Mouse (Mus musculus) neural tube, embryonic 12.5 days (tissue): ENCODE measurements at regions not wholly inside any gene's neighbourhood (a gene's known extent, or its start where the extent isn't known, plus 50 kb on each side); places are given as distances from the start of the nearest gene placed in this dataset.

Experiments
- ATAC-seq: fragments of 200-750 bp; cut with Nextera tagmentation; 2 replicates; pipeline ENCODE4 v1.8.0; 2017; ENCODE audit warnings: low read depth, mild to moderate bottlenecking, moderate TSS enrichment, moderate library complexity; ENCODE audit not compliant: low FRiP score
- H3K27ac ChIP-seq: fragments of 300-500 bp; sonication (generic); 2 replicates; pipeline ENCODE4 v1.5.1; 2016
- H3K27me3 ChIP-seq: fragments of 300-500 bp; sonication (generic); replicated peaks from 2 replicates; pipeline ENCODE4 v1.6.1; 2016; ENCODE audit warnings: mild to moderate bottlenecking
- H3K36me3 ChIP-seq: fragments of 300-500 bp; sonication (generic); 2 replicates; pipeline ENCODE4 v1.6.1; 2016; ENCODE audit warnings: mild to moderate bottlenecking
- H3K4me1 ChIP-seq: fragments of 300-500 bp; sonication (generic); 2 replicates; pipeline ENCODE4 v1.6.1; 2016
- H3K4me2 ChIP-seq: fragments of 300-500 bp; sonication (generic); replicated peaks from 2 replicates; pipeline ENCODE4 v1.6.1; 2016; ENCODE audit warnings: mild to moderate bottlenecking
- H3K4me3 ChIP-seq: fragments of 300-500 bp; sonication (generic); 2 replicates; pipeline ENCODE4 v1.5.1; 2016
- H3K9ac ChIP-seq: fragments of 300-500 bp; sonication (generic); 2 replicates; pipeline ENCODE4 v1.6.1; 2016; ENCODE audit warnings: mild to moderate bottlenecking
- H3K9me3 ChIP-seq: fragments of 300-500 bp; sonication (generic); 2 replicates; pipeline ENCODE4 v1.6.1; 2016; ENCODE audit warnings: mild to moderate bottlenecking
- WGBS: fragments of 180-500 bp; shearing (Covaris S2); methylation state at CpG from one replicate; pipeline ENCODE4 v1.1.7; 2016; 5-methylcytosine and 5-hydroxymethylcytosine counted together

DNA sequence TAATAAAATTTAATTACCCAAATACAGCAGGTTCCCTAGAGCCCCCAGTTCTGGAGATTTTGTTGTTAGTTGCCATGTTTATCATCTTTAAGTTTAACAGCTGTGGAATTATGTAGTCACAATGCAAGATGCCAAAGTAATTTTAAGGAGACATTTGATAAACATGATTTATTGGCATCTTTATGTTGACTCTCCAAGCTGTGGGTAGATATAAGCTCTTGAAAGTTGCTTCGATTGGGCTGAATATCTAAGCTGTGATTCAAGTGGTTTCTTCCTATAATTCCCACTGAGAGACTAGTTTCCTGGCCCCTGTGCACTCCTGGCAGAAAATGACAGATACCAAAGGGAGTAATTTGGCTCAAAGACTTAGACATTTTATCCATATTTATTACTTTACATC, 364.7 kb upstream of the Hsf2 start:
- H3K4me1 ChIP-seq = no peaks in the 10 kb centered on the region
- H3K9ac ChIP-seq = no peak overlapping the region
- no peaks in the 10 kb centered on the region for H3K36me3 ChIP-seq
- H3K27ac ChIP-seq = no peak overlapping the region
- no peak for ATAC-seq
- no peak overlapping the region for H3K4me2 ChIP-seq
- H3K9me3 ChIP-seq = no peaks in the 10 kb centered on the region
- no peaks in the 10 kb centered on the region for H3K27me3 ChIP-seq
- no peak overlapping the region for H3K4me3 ChIP-seq
- 85% methylated on average over 1 of the region's 1 CpGs for WGBS

DNA sequence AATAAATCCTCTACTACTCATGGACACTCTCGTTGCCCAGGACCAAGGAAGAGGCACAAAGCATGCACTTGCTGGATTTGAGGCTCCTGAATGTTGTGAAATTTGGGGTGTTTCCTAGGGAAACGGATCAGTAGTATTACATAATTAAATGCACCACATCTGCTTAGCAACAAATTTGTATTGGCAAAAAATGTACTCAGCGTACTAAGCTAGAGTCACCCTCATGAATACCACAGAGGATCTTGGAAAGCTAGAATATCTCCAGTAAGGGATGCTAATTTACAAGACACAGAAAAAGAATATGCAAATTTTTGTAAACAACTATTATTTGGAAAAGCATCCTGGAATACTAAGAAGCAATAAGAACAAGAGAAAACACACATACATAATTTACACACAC, 359.0 kb upstream of the Hsf2 start:
- ATAC-seq = no peak

DNA sequence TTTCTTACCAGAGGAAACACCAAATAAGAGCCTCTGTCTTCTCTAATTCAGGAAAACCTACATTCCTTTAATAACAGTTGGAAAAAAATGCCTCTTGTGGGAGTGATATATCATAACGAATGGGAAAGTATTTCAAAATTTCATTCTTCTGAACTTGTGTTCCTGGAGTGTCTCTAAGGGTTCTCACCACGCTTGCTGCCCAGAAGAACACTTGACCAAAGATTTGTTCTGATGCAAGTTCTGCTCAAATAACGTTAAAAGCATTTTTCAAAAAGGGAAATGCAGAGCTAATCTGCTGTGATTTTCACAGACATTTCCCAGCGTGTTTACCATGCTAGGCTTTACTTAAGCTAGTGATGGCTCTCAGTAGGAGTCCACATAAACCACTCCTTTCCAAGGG, 329.8 kb upstream of the Hsf2 start:
- H3K4me3 ChIP-seq = no peak overlapping the region
- H3K4me1 ChIP-seq = no peaks in the 10 kb centered on the region
- H3K27me3 ChIP-seq = no peaks in the 10 kb centered on the region
- no peak overlapping the region for H3K27ac ChIP-seq
- no peaks in the 10 kb centered on the region for H3K9me3 ChIP-seq
- no peak overlapping the region for H3K4me2 ChIP-seq
- ATAC-seq = no peak
- no peak overlapping the region for H3K9ac ChIP-seq
- no peaks in the 10 kb centered on the region for H3K36me3 ChIP-seq
- WGBS = 70% methylated on average over 4 of the region's 4 CpGs

More for the DNA sequence above, 359.0 kb upstream of the Hsf2 start:
- Histone ChIP-seq H3K9ac (no peak overlapping the region), H3K4me3 (no peak overlapping the region), H3K27me3 (no peaks in the 10 kb centered on the region), H3K36me3 (no peaks in the 10 kb centered on the region), H3K27ac (no peak overlapping the region), H3K4me1 (no peaks in the 10 kb centered on the region), H3K9me3 (no peaks in the 10 kb centered on the region), H3K4me2 (no peak overlapping the region)
- WGBS = 76% methylated on average over 3 of the region's 3 CpGs

DNA sequence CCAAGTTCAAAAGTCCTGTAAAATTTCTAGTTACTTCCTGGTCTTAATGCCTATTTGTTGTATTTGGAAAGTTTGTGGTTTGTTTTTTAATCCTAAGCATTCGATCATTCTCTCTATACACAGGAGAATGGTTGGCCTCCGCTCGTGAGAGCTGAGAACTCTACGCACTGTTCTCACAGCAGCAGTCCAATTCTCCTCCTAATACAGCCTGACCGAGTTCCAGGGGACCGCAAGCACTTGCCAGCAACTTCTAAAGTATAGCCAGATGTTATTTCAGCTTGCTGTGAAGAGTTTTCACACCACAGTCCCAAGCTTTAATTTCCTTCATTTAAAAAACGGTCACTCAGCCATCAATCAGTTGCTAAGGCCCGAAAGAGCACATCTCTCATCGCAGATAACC, 329.3 kb upstream of the Hsf2 start:
- Histone ChIP-seq H3K27me3 (no peaks in the 10 kb centered on the region), H3K4me2 (no peak overlapping the region), H3K27ac (no peak overlapping the region), H3K4me3 (no peak overlapping the region), H3K36me3 (no peaks in the 10 kb centered on the region), H3K9ac (no peak overlapping the region), H3K9me3 (no peaks in the 10 kb centered on the region), H3K4me1 (no peaks in the 10 kb centered on the region)
- 76% methylated on average over 9 of the region's 9 CpGs for WGBS
- ATAC-seq = no peak

DNA sequence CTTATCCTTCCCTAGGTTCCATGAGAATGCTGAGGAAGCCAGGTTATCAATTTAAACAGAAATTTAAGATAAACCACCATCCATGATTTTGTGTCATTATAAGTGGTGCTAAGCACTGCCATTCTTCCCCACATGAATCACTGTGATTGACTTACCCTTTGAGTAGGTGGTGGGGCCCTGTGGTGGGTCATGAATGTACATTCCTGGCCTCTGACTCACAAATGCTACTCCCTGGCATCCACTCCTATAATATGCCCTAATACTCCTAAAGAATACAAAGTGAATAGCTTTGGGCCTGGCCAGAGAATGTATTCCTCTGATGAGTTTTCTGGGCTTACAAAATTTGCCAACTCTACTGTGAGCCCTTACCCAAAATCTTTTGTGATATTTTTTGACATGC, 325.6 kb upstream of the Hsf2 start:
- no peak overlapping the region for H3K4me3 ChIP-seq
- no peaks in the 10 kb centered on the region for H3K36me3 ChIP-seq
- H3K9ac ChIP-seq = no peak overlapping the region
- H3K4me1 ChIP-seq = no peaks in the 10 kb centered on the region
- no peak overlapping the region for H3K27ac ChIP-seq
- H3K4me2 ChIP-seq = no peak overlapping the region
- no peaks in the 10 kb centered on the region for H3K9me3 ChIP-seq
- ATAC-seq = no peak
- H3K27me3 ChIP-seq = no peaks in the 10 kb centered on the region

DNA sequence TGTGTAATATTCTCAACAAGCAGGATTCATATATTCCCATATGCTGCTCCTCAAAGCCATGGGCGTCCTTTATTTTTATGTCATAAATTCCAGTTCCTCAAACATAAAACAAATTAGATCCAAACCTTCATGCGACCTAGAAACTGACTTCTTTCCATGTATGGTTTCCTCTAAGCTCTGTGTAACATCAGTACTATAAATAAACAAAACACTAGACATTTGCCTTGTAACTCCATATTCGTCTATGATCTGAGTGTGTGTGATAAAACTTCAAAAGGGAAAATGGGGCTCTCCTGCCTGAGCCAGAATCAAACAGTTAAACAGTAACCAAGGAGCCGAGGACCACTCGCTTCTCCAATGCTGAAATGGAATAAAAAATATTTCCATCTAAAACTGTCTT, 322.8 kb upstream of the Hsf2 start:
- H3K4me3 ChIP-seq = no peak overlapping the region
- ATAC-seq = no peak
- H3K9me3 ChIP-seq = no peaks in the 10 kb centered on the region
- H3K27me3 ChIP-seq = no peaks in the 10 kb centered on the region
- H3K36me3 ChIP-seq = no peaks in the 10 kb centered on the region
- H3K4me1 ChIP-seq = no peaks in the 10 kb centered on the region
- H3K4me2 ChIP-seq = no peak overlapping the region
- no peak overlapping the region for H3K27ac ChIP-seq
- H3K9ac ChIP-seq = no peak overlapping the region
- 83% methylated on average over 5 of the region's 5 CpGs for WGBS

DNA sequence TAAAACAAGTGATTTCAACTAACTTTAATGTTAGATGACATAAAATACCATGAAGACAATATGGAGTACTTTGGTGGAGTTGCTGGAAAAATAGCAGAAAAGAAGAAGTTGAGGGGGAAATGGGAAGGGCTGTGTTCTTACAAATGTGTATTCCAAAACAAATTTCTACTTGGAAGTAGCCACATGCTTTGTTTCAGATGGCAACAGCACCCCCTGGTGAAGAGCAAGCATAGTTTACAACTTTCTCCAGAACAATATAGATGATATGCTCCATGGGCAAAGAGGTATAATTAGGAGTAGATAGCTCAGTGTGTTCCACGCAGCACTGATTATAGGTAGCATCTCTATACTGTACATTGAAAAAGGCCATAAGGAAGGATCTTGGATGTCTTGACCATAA, 302.6 kb upstream of the Hsf2 start:
- WGBS = 85% methylated on average over 1 of the region's 1 CpGs
- no peak overlapping the region for H3K9ac ChIP-seq
- H3K4me2 ChIP-seq = no peak overlapping the region
- H3K27ac ChIP-seq = no peak overlapping the region
- H3K4me1 ChIP-seq = no peaks in the 10 kb centered on the region
- no peaks in the 10 kb centered on the region for H3K9me3 ChIP-seq
- H3K4me3 ChIP-seq = no peak overlapping the region
- no peaks in the 10 kb centered on the region for H3K36me3 ChIP-seq
- no peaks in the 10 kb centered on the region for H3K27me3 ChIP-seq
- no peak for ATAC-seq

DNA sequence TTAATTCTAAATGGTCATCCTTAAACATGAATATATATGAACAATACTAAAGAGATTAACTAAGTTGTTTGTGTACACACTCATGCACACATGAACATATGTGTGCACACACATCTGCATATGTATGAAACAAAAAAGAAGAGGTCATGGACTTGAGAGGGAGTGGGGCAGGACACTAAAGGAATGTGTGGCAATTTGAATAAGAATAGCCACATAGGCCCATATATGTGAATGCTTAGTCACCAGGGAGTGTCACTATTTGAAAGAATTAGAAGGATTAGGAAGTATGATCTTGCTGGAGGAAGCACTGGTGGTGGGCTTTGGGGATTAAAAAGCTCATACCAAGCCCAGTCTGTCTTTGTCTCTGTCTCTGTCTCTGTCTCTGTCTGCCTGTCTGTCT, 275.5 kb upstream of the Hsf2 start:
- no peak for ATAC-seq
- no peaks in the 10 kb centered on the region for H3K27me3 ChIP-seq
- no peak overlapping the region for H3K27ac ChIP-seq
- H3K9me3 ChIP-seq = no peaks in the 10 kb centered on the region
- H3K9ac ChIP-seq = no peak overlapping the region
- no peak overlapping the region for H3K4me3 ChIP-seq
- no peaks in the 10 kb centered on the region for H3K4me1 ChIP-seq
- no peaks in the 10 kb centered on the region for H3K36me3 ChIP-seq
- H3K4me2 ChIP-seq = no peak overlapping the region

DNA sequence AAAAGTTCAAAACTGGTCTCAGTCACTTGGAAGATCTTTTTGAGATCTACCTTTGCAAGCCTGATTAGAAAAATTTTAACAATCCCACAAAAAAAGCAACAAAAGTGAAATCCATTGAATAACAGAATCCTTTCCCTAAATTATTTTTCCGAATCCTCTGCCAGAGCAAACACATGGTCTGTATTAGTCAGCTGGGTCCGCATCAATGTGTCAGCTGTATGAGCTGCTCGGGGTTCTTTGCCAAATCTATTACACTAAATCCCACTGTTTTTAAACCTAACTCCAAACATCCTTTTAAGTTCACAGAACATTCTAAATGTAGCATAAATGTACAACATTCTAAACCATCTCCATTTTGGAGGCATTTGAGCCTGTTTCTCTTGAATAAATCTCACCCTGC, 255.1 kb upstream of the Hsf2 start:
- Histone ChIP-seq H3K27me3 (no peaks in the 10 kb centered on the region), H3K9me3 (no peaks in the 10 kb centered on the region), H3K9ac (no peak overlapping the region), H3K27ac (no peak overlapping the region), H3K4me3 (no peak overlapping the region), H3K4me2 (no peak overlapping the region), H3K4me1 (no peaks in the 10 kb centered on the region), H3K36me3 (no peaks in the 10 kb centered on the region)
- WGBS = 81% methylated on average over 3 of the region's 3 CpGs
- ATAC-seq = no peak

DNA sequence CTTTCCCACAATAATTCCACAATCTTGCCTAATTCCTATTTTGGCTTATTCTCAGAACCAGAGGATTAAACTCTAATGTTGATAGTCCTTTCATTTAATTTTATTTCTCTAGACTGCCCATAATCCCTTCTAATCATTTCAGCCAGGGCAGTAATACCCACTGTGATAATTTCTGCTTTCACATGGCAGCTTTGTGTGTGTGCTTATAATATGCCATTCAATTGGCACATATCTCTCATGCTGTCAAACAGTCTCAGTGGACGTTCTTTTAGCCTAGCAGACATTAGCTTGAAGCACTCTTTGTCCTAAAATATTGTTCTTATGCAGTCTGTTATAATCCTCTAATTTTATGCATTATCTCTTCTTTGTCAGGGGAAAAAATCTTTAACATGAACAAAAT, 205.0 kb upstream of the Hsf2 start:
- H3K4me1 ChIP-seq = no peaks in the 10 kb centered on the region
- no peak overlapping the region for H3K27ac ChIP-seq
- no peaks in the 10 kb centered on the region for H3K27me3 ChIP-seq
- no peak for ATAC-seq
- no peak overlapping the region for H3K4me2 ChIP-seq
- WGBS = 45% methylated on average over 1 of the region's 1 CpGs
- H3K9me3 ChIP-seq = no peaks in the 10 kb centered on the region
- H3K36me3 ChIP-seq = no peaks in the 10 kb centered on the region
- H3K4me3 ChIP-seq = no peak overlapping the region
- no peak overlapping the region for H3K9ac ChIP-seq

DNA sequence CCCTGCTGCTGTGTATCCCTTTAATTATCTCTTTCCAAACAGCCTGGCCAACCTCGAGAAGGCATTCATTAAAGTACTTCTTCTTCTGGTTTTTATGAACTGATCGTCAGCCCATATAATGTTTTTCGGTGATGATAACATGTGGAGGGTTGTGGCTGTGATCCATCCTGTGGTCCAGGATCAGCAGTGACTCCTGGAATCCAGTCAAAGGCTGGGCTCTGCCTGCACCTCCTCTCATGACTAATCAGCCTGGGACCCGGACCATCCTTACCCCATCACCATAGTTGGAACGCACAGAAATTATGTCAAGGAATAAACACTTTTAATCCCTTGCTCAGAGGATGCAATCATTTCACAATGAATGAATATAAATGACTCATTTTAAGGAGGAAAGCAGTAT, 203.3 kb upstream of the Hsf2 start:
- WGBS = 89% methylated on average over 5 of the region's 5 CpGs
- Histone ChIP-seq H3K9me3 (no peaks in the 10 kb centered on the region), H3K36me3 (no peaks in the 10 kb centered on the region), H3K4me3 (no peak overlapping the region), H3K9ac (no peak overlapping the region), H3K27ac (no peak overlapping the region), H3K27me3 (no peaks in the 10 kb centered on the region), H3K4me1 (no peaks in the 10 kb centered on the region), H3K4me2 (no peak overlapping the region)
- no peak for ATAC-seq

DNA sequence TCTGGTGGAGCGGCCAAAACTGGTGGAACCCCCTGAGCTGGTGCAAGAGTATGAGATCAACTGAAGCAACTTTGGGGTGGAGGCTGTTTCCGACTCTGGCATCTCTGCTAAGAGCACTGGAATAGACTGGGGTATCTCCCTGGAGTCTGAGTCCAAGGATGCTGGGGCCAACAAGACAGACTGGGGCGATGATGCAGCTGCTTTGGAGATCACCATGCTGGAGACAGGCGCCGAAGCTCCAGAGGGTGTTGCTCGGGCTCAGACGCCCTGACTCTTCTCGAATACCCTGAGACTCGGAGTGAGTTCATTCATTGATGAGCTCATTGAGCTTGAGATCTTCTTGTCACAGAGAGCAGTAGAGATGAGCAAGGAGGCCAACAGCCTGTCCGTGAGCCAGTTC, 194.6 kb upstream of the Hsf2 start:
- no peaks in the 10 kb centered on the region for H3K9me3 ChIP-seq
- H3K4me3 ChIP-seq = no peak overlapping the region
- no peaks in the 10 kb centered on the region for H3K27me3 ChIP-seq
- no peak overlapping the region for H3K9ac ChIP-seq
- 89% methylated on average over 10 of the region's 10 CpGs for WGBS
- no peak for ATAC-seq
- H3K4me1 ChIP-seq = no peaks in the 10 kb centered on the region
- no peak overlapping the region for H3K27ac ChIP-seq
- H3K36me3 ChIP-seq = no peaks in the 10 kb centered on the region
- no peak overlapping the region for H3K4me2 ChIP-seq

DNA sequence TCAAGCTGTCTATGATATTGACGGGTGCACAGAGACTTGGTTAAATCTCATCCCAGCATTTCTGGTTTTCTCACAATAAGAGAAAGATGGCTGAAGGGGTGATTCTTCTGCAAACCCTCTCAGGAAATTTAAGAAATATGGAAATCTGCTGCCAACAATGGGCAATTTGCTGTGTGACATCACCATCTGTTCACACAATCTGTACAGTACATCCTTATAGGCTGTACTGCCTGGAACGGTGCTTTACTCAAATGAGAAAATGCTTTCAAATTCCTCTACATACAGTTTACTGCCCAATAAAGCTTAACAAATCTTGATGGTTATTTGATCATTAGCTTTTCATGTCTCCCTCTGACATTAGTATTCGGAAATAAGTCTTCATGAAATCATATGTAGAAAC, 172.4 kb upstream of the Hsf2 start:
- no peaks in the 10 kb centered on the region for H3K9me3 ChIP-seq
- H3K36me3 ChIP-seq = no peaks in the 10 kb centered on the region
- no peak overlapping the region for H3K27ac ChIP-seq
- no peaks in the 10 kb centered on the region for H3K27me3 ChIP-seq
- no peak overlapping the region for H3K4me3 ChIP-seq
- no peak overlapping the region for H3K9ac ChIP-seq
- H3K4me1 ChIP-seq = no peaks in the 10 kb centered on the region
- WGBS = 77% methylated on average over 3 of the region's 3 CpGs
- no peak overlapping the region for H3K4me2 ChIP-seq
- ATAC-seq = no peak

DNA sequence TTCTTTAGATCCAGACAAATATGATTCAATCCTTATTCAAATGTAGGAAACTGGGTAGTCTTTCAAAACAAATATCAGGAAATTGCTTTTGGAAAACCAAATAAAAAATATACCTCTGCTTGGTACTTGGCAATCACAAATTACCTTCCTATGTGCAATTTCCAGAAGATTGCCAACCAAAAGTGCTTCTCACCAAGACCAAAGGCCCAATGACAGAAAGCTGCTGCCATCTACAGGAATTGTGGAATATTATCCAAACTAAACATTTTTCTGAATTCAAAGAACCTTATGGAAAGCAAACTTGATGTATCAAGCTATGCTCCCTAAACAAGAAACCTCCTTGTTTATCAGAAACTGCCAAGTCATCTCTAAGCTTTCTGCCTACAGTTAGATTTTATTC, 169.1 kb upstream of the Hsf2 start:
- no peak for ATAC-seq
- no peaks in the 10 kb centered on the region for H3K4me1 ChIP-seq
- H3K4me2 ChIP-seq = no peak overlapping the region
- no peak overlapping the region for H3K27ac ChIP-seq
- no peak overlapping the region for H3K9ac ChIP-seq
- no peaks in the 10 kb centered on the region for H3K9me3 ChIP-seq
- H3K36me3 ChIP-seq = no peaks in the 10 kb centered on the region
- H3K27me3 ChIP-seq = no peaks in the 10 kb centered on the region
- no peak overlapping the region for H3K4me3 ChIP-seq
